Mouse (Mus musculus): Measurements from ENCODE around the gene Ltf. TPM values are rescaled to one million over a fixed set of nuclear protein-coding genes. Genes with fewer than 3 reads are reported as not detected.

The Ltf gene
- total and polyA plus RNA-seq, 2 experiments from 2014 or later: 0.72 to 25.2 TPM

DNA sequence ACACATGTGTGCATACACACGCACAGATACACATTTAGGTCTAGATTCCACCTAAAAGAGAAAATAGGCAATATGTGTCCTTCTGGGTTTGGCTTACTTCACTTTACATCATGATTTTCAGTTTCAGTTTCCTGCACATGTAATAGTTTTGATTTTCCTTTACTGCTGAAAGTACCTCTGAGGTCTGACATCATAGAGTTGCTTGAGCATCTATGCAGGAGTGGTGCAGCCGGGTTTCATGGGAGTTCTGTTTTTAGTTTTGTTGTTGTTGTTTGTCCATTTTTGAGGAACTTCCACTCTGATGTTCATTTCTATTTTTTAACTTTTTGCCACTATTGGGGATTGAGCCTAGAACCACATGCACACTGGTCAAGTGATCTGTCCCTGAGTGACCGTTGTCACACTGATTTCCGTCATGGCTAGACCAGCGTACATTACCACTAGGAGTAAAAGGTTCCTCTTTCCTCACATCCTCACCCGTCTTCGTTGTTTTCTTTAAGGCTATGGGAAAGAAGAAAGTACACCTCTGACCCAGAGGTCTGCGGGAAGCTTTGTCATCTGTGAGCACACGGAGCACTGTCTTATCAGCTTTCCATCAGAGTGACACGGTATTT lies 40.0 kb downstream of the Ltf start:
- no peak for TF ChIP-seq EP300 (IDR thresholded peaks at IDR 0.05; ENCODE audit: low read depth)
- no peak for TF ChIP-seq CTCF (IDR thresholded peaks at IDR 0.05; ENCODE audit: low read depth)
- Histone ChIP-seq H3K9me3 (replicated peaks; ENCODE audit: control insufficient read depth, low read length) (no peaks in the 10 kb centered on the region), H3K27me3 (ENCODE audit: control insufficient read depth, insufficient read depth, low read length) (no peaks in the 10 kb centered on the region), H3K4me1 (ENCODE audit: control insufficient read depth, insufficient read depth) (peaks cover 22% of the 10 kb centered on the region; the same call in 1 of the 2 replicates), H3K4me3 (ENCODE audit: low read depth, low read length) (no peak overlapping the region), H3K27ac (ENCODE audit: low read depth) (no peak overlapping the region), H3K9ac (replicated peaks; ENCODE audit: low read depth, low read length) (no peak overlapping the region), H3K36me3 (replicated peaks; ENCODE audit: control insufficient read depth, insufficient read depth, low read length) (no peaks in the 10 kb centered on the region), H3K4me2 (ENCODE audit: low read depth, low read length) (no peak overlapping the region)
- DNase-seq (ENCODE audit: low spot score): no peak
- 69% methylated on average over 10 of the region's 10 CpGs for WGBS
- no peak for ATAC-seq (ENCODE audit: insufficient read depth, low read depth)

DNA sequence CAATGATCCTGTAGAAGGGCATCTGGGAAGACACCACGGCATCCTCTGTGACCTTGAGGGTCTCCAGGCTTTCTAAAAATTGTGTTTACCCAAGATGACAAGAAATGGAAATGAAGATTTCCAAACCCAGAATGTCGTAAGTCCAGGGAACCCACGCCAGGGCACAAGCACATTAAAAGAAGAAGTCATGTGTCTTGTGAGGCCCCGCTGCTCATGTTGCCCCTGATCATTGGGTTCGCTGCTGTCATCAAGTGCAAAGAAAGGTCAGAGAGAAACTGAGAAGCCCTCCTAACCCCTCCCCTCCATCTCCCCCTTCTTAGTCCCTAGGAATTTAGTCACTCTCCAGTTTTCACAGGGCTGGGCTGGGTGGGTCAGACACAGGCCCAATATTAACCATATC lies 43.8 kb downstream of the Ltf start:
- Histone ChIP-seq H3K36me3 (replicated peaks; ENCODE audit: control insufficient read depth, insufficient read depth, low read length) (no peaks in the 10 kb centered on the region), H3K27ac (ENCODE audit: low read depth) (no peak overlapping the region), H3K27me3 (ENCODE audit: control insufficient read depth, insufficient read depth, low read length) (no peaks in the 10 kb centered on the region), H3K4me2 (ENCODE audit: low read depth, low read length) (no peak overlapping the region), H3K9ac (replicated peaks; ENCODE audit: low read depth, low read length) (no peak overlapping the region), H3K4me1 (ENCODE audit: control insufficient read depth, insufficient read depth) (no peaks in the 10 kb centered on the region), H3K4me3 (ENCODE audit: low read depth, low read length) (no peak overlapping the region), H3K9me3 (replicated peaks; ENCODE audit: control insufficient read depth, low read length) (no peaks in the 10 kb centered on the region)
- no peak for ATAC-seq (ENCODE audit: insufficient read depth, low read depth)
- DNase-seq (ENCODE audit: low spot score): no peak
- no peak for TF ChIP-seq CTCF (IDR thresholded peaks at IDR 0.05; ENCODE audit: low read depth)
- no peak for TF ChIP-seq EP300 (IDR thresholded peaks at IDR 0.05; ENCODE audit: low read depth)
- 76% methylated on average over 5 of the region's 5 CpGs for WGBS

DNA sequence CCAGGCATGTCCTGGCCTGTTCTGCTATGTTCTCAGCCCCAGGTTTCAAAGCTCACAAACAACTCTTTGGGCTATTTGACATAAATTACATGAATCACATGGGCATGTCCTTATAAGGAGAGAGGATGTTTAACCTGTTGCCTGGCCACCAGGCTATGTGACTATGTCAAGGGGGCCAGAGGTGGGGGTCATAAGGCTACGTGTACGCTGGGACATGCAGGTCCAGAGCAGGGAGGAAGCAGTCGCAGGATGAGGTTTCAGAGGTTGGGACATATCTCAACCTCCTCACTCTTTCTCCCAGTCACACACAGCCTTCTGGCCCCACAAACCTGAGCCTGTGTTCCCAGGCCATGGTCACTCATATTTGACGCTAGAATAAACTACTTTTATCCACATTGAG lies 48.0 kb downstream of the Ltf start:
- Histone ChIP-seq H3K9ac (replicated peaks; ENCODE audit: low read depth, low read length) (no peak overlapping the region), H3K4me2 (ENCODE audit: low read depth, low read length) (no peak overlapping the region), H3K9me3 (replicated peaks; ENCODE audit: control insufficient read depth, low read length) (no peaks in the 10 kb centered on the region), H3K36me3 (replicated peaks; ENCODE audit: control insufficient read depth, insufficient read depth, low read length) (no peaks in the 10 kb centered on the region), H3K27ac (ENCODE audit: low read depth) (no peak overlapping the region), H3K4me1 (ENCODE audit: control insufficient read depth, insufficient read depth) (no peaks in the 10 kb centered on the region), H3K4me3 (ENCODE audit: low read depth, low read length) (no peak overlapping the region), H3K27me3 (ENCODE audit: control insufficient read depth, insufficient read depth, low read length) (no peaks in the 10 kb centered on the region)
- ATAC-seq (ENCODE audit: insufficient read depth, low read depth): no peak
- DNase-seq (ENCODE audit: low spot score): no peak
- TF ChIP-seq CTCF (IDR thresholded peaks at IDR 0.05; ENCODE audit: low read depth) (no peak), EP300 (IDR thresholded peaks at IDR 0.05; ENCODE audit: low read depth) (no peak)
- WGBS: 79% methylated on average over 4 of the region's 4 CpGs

DNA sequence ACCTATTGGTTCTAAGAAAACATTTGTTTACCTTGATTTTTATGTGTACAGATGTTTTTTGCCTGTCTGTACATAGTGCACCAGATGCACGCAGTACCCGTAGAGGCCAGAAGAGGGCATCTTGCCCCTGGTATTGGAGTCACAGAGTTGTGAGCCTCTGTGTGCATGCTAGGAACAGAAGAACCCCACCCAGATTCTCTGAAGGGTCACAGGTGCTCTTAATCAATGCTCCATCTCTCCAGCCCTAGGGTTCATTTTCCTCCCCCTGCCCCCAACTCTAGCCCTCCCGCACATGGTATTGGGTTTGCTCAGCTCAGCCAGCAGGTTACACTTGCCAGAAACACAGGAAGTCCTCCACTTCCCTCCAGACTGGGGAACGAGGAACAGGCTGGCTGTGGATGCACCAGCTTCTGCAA lies 51.5 kb downstream of the Ltf start:
- Histone ChIP-seq H3K9ac (replicated peaks; ENCODE audit: low read depth, low read length) (no peak overlapping the region), H3K4me1 (ENCODE audit: control insufficient read depth, insufficient read depth) (no peaks in the 10 kb centered on the region), H3K9me3 (replicated peaks; ENCODE audit: control insufficient read depth, low read length) (peaks cover 10% of the 10 kb centered on the region), H3K4me3 (ENCODE audit: low read depth, low read length) (no peak overlapping the region), H3K4me2 (ENCODE audit: low read depth, low read length) (no peak overlapping the region), H3K36me3 (replicated peaks; ENCODE audit: control insufficient read depth, insufficient read depth, low read length) (no peaks in the 10 kb centered on the region), H3K27ac (ENCODE audit: low read depth) (no peak overlapping the region), H3K27me3 (ENCODE audit: control insufficient read depth, insufficient read depth, low read length) (no peaks in the 10 kb centered on the region)
- TF ChIP-seq EP300 (IDR thresholded peaks at IDR 0.05; ENCODE audit: low read depth): no peak
- peak; percentile 71 for TF ChIP-seq CTCF (IDR thresholded peaks at IDR 0.05; ENCODE audit: low read depth)
- WGBS: 33% methylated on average over 4 of the region's 4 CpGs
- no peak for DNase-seq (ENCODE audit: low spot score)
- ATAC-seq (ENCODE audit: insufficient read depth, low read depth): peak; percentile 66; the same call in 1 of the 2 replicates

DNA sequence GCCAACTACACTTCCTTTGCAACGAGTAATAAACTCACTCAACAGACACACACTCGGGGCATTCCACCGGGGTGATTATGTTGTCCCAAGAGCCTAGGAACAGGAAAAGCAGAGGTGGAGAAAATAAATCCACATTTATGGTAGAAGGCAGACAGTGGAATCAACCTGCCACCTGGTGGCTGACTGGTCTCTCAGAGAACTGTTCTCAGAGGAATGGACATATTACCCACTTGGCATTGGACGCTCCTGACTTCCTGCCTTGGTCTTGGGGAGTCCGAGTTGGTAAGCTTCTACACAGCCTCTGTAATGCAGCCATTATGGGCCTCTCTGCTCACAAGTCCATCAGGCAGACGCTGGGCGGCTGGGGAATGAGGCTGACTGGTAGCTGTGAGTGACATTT lies 53.1 kb downstream of the Ltf start:
- Histone ChIP-seq H3K9me3 (replicated peaks; ENCODE audit: control insufficient read depth, low read length) (peaks cover 10% of the 10 kb centered on the region), H3K4me2 (ENCODE audit: low read depth, low read length) (no peak overlapping the region), H3K36me3 (replicated peaks; ENCODE audit: control insufficient read depth, insufficient read depth, low read length) (no peaks in the 10 kb centered on the region), H3K4me1 (ENCODE audit: control insufficient read depth, insufficient read depth) (no peaks in the 10 kb centered on the region), H3K4me3 (ENCODE audit: low read depth, low read length) (no peak overlapping the region), H3K27me3 (ENCODE audit: control insufficient read depth, insufficient read depth, low read length) (no peaks in the 10 kb centered on the region), H3K9ac (replicated peaks; ENCODE audit: low read depth, low read length) (no peak overlapping the region), H3K27ac (ENCODE audit: low read depth) (no peak overlapping the region)
- DNase-seq (ENCODE audit: low spot score): peak; percentile 65
- TF ChIP-seq CTCF (IDR thresholded peaks at IDR 0.05; ENCODE audit: low read depth) (peak; percentile 80), EP300 (IDR thresholded peaks at IDR 0.05; ENCODE audit: low read depth) (no peak)
- 0 out of 2 replicates have a peak, but pooled peaks have one; percentile 60 for ATAC-seq (ENCODE audit: insufficient read depth, low read depth)
- 24% methylated on average over 7 of the region's 7 CpGs for WGBS

DNA sequence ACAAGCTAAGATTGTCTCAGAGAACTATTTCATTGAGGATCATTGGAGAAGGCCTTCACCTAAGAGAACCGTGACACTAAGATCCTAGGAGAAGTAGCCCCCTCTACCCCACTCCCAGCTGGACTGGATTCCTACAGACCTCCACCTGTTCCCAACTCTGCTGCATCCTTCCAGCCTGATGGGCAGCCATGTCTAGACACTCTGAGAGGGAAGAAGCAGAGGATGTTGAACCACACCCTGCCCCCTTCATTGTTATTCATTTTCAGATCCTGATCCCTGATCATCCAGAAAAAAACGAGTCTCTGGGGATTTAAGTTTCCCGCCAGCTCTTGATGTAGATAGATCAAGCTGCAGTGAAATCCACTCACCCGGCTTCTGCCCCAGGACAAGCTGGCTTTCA lies 53.9 kb downstream of the Ltf start:
- ATAC-seq (ENCODE audit: insufficient read depth, low read depth) (no peak), DNase-seq (ENCODE audit: low spot score) (no peak)
- H3K36me3 ChIP-seq (replicated peaks; ENCODE audit: control insufficient read depth, insufficient read depth, low read length): no peaks in the 10 kb centered on the region
- 67% methylated on average over 4 of the region's 4 CpGs for WGBS
- peaks cover 17% of the 10 kb centered on the region for H3K9me3 ChIP-seq (replicated peaks; ENCODE audit: control insufficient read depth, low read length)
- H3K4me1 ChIP-seq (ENCODE audit: control insufficient read depth, insufficient read depth): no peaks in the 10 kb centered on the region
- H3K9ac ChIP-seq (replicated peaks; ENCODE audit: low read depth, low read length): no peak overlapping the region
- H3K27ac ChIP-seq (ENCODE audit: low read depth): no peak overlapping the region
- no peak overlapping the region for H3K4me2 ChIP-seq (ENCODE audit: low read depth, low read length)
- TF ChIP-seq EP300 (IDR thresholded peaks at IDR 0.05; ENCODE audit: low read depth) (no peak), CTCF (IDR thresholded peaks at IDR 0.05; ENCODE audit: low read depth) (no peak)
- no peak overlapping the region for H3K4me3 ChIP-seq (ENCODE audit: low read depth, low read length)
- H3K27me3 ChIP-seq (ENCODE audit: control insufficient read depth, insufficient read depth, low read length): no peaks in the 10 kb centered on the region
